Mouse (Mus musculus) layer of hippocampus, postnatal 36 days (tissue): ENCODE data around the gene Cmtr1. TPM values are rescaled to one million over a fixed set of nuclear protein-coding genes. Genes with fewer than 3 reads are reported as not detected.

Source experiments
- DNase-seq, 2 experiments: peaks; one replicate each; pipeline ENCODE4 v3.0.0; 2022
- total RNA-seq, 2 experiments: library from RNA; stranded (reverse); gene quantifications; 2 replicates each; pipeline ENCODE4 v1.2.3; 2021

Gene Cmtr1
- total RNA-seq, 2 experiments from 2014 or later, result 110 to 112 TPM

DNA sequence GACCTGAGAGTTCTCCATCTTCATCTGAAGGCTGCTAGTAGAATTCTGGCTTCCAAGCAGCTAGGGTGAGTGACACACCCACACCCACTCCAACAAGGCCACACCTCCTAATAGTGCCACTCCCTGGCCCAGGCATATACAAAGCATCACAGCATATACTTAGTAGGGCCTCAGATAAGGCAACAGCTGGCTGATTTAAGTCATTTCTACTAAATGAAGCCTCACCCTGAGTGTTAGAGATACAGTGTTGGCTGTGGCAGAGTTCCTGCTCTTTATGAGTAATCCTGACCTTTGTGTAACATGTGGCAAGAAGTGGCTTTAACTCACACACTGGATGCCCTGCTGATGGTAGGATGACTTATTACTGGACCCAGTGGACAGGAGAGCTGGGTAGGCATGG is 9.5 kb downstream of the Cmtr1 start:
- no peak for DNase-seq

GRCm38 (mm10) chr17:29671021-29671420 is 10.6 kb downstream of the Cmtr1 start:
- no peak for DNase-seq

- no peak for DNase-seq
These were observed 12.9 kb downstream of the Cmtr1 start for GRCm38 (mm10) chr17:29673325-29673724.

DNA sequence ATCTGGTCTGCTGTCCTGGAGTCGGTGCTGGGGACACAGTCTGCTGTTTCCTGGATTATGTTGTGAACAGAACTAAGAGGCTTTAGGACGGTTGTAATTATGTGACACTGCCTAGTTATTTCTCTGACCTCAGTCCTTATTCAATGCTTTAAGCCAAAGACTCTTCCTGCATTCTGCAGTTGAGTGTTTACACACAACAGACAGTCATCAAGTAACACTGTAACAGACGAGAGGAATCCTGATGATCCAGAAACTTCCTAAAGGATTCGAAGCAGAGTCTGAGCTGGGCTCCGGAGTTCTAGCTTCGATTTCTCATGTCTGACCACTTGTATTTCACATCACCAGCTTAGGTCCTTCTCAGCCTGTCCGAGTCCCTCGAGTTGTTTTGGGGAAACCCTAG is 18.1 kb downstream of the Cmtr1 start:
- no peak for DNase-seq

DNA sequence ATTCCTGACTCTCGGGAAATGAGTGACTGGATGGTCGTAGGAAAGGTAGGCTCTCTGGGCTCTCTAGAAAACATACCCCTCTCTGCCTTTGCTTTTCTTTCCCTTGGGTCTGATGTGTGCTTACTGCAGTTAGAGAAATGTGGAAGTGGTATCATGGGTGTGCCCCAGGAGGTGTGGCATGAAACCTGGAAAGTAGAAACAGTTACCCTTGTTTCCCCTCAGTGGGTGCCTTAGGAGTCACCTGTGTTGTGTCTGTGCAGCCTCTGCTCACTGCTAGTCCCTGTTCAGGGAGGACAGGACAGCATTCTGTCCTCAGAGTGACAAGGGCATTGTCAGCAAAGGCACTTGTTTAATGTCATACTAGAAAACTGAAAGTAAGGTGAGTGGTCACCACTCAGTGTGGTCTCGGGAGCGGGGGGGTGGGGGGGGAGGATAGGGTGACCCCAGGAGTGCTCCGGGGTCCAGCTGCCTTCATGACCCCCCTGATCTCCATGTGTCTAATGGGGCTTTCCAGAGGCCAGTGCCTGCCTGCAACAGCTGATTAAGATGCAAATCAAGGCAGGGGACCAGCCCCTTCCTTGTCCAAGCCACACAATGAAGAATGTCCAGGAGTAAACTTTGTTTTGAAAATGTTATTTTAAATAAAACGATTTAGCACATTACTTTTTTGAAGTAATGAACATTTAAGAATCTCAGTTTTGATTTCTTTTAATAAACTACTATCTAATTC is 18.8 kb downstream of the Cmtr1 start:
- no peak for DNase-seq

DNA sequence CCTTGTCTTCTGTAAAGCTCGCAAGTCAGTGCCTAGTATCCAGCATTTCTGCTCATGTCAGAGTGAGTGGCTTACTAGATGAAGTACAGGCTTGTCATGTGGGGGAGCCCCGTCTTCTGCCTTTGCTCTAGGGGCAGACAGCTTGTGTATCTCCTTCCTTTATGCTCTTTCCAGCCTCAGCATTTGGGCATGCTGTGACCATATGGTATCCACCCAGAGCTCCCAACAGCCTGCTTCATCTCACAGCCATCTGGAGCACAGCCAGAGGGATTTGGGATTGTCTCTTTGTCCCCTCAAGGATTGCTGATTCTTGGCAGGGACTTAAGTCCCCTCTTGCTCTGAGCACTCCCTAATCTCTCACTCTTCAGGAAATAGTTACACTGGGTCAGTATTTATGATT is 19.8 kb downstream of the Cmtr1 start:
- DNase-seq, result no peak

- DNase-seq, result no peak
These were observed 20.5 kb downstream of the Cmtr1 start for GRCm38 (mm10) chr17:29680921-29681320.

- no peak for DNase-seq
These were observed 21.3 kb downstream of the Cmtr1 start for GRCm38 (mm10) chr17:29681669-29682068.

DNA sequence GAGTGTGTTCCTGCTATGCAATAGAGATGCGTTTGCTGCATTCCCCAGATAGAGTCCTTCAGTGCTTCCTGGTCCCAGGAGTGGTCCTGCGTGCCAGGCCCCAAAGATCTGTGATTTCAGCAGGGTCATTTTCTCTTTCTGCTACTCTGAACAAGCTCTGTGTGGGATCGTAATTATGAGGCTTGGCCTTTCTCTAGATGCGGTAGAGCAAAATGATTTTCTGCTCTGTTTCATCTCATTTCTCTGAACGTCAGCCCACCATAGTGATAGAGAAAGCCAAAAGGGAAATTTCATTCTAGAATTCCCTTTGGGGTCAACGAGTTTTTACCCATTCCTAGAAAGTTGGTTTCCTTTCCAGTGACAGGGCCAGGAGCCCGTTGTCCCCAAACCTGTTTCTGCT is 21.9 kb downstream of the Cmtr1 start:
- DNase-seq, result no peak

- no peak for DNase-seq
These were observed 22.7 kb downstream of the Cmtr1 start for GRCm38 (mm10) chr17:29683127-29683526.

GRCm38 (mm10) chr17:29684275-29684674 is 23.9 kb downstream of the Cmtr1 start:
- DNase-seq, result no peak

DNA sequence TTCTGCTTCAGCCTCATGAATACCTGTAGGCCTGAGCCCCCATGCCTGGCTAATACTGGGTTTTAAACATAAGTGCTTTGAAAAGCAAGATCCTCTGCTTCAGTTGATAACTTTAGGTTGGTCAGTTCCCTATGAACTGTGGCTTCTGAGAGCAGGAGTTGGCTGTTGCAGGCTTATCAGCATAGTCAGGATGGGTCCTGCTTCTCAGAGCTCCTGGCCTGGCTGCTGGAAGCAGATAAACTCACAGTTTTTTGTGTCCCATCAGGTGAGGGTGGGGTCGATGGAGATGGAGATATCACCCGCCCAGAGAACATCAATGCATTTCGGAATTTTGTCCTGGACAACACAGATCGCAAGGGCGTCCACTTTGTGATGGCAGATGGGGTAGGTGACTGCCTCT is 26.4 kb downstream of the Cmtr1 start:
- DNase-seq, result no peak

DNA sequence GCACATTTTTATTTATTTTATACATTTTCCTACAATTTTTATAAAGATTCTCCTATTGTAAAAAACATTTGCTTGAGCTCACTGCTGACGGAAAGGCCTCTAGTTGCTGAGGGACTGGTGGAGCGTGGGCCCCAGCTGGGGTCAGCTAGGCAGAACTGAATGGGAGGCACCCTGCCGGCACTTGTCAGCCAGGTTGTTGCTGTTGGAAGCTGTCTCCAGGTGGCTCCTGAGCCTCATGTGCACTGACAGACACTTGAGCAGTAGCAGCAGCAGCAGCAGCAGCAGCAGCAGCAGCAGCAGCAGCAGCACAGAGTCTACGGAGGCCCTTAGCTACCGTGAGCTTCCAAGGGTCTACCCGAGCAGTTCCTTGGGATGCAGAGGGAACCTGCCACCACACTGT is 27.0 kb downstream of the Cmtr1 start:
- no peak for DNase-seq

GRCm38 (mm10) chr17:29688610-29689009 is 28.2 kb downstream of the Cmtr1 start:
- DNase-seq, result no peak

GRCm38 (mm10) chr17:29690257-29690656 is 29.9 kb downstream of the Cmtr1 start:
- no peak for DNase-seq

DNA sequence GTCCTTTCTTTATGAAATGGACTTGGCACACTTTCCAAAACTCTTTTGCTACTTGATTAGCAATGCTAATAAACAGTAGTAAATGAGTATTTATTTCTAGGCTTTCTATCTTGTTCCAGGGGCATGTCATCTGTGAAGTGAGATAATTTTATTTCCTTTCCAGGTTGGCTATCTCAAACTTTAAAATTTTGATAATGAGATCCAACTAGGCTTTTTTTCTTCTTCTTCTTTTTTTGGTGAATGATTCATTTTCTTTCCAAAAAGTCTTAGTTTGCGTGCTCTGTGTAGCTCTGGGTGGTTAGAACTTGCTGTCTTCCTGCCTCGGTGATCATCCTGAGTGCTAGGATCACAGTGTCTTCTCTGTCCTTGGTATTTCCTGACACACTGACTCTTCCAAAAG is 32.4 kb downstream of the Cmtr1 start:
- DNase-seq, result no peak

GRCm38 (mm10) chr17:29693571-29693970 is 33.2 kb downstream of the Cmtr1 start:
- no peak for DNase-seq

GRCm38 (mm10) chr17:29694516-29694915 is 34.1 kb downstream of the Cmtr1 start:
- no peak for DNase-seq

- no peak for DNase-seq
These were observed 36.5 kb downstream of the Cmtr1 start for GRCm38 (mm10) chr17:29696940-29697339.

DNA sequence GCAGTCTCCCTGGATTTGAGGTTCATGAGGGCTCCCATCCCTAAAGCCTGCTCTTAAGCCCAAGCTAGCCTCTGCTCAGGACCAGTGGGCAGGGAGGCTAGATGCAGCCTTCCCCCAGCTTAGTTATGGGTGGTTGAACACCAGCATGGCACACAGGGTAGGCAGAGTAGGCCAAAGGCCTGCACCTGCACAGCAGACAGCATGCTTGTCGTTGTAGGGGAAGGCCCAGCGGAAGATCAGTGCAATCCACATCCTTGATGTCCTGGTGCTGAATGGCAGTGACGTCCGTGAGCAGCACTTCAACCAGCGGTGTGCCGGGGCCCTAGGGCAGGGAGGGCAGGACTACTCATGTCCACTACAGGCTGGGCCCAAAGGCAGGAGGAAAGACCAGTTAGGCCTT is 38.0 kb downstream of the Cmtr1 start:
- DNase-seq, result no peak

GRCm38 (mm10) chr17:29700573-29700972 is 40.2 kb downstream of the Cmtr1 start:
- no peak for DNase-seq

- DNase-seq, result peak; percentile 56 to 77
These were observed 42.7 kb downstream of the Cmtr1 start for GRCm38 (mm10) chr17:29702938-29703710.

DNA sequence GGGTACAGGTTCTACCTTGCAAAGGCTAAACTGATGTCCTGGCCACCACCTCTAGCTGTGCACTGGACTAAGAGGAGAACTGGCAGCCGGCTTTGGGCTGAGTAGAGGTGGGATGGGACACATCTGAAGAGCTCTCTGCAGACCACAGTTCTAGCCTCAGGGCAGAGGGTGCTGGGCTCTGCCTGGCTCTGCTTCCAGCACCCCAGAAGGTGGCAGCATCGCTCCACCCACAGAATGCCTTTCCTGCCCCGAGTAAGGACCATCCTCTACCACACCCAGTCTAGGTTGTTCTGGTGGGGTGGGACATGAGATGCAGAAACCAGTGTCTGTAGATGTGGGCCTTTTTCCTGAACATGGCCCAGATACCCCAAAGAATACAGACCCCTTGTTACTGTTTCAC is 44.4 kb downstream of the Cmtr1 start:
- DNase-seq, result peak; percentile 52 to 62

DNA sequence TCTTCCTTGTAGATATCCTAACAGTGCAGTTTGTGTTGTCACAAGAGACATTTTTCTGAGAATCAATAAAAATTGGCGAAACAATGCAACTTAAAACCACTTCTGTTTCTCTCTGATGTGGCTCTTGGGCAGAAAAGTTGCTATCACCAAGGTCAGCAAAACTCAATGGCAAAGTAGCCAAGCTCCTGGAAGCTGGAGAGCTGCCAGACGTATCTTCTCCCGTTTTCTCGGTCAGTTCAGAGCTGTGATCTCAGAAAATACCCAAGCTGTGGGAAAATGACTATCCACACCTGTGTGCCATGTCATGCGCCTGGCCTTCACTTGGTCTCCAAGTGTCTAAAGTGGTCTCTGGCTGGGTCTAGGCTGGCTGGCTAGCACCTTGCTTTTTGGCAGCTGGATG is 45.5 kb downstream of the Cmtr1 start:
- DNase-seq, result no peak
